Mouse (Mus musculus) CH12.LX (cell line): ENCODE data around the gene Pex16. TPM values are rescaled to one million over a fixed set of nuclear protein-coding genes. Genes with fewer than 3 reads are reported as not detected.

Experiments used
- DNase-seq: peaks from one replicate; pipeline ENCODE4 v3.0.0-alpha.2; 2013; ENCODE audit errors: extremely low read depth
- H3K27ac ChIP-seq: 2 replicates; pipeline ENCODE4 v1.5.1; 2012; ENCODE audit warnings: low read depth, mild to moderate bottlenecking, control low read depth, moderate library complexity; ENCODE audit not compliant: insufficient read depth
- H3K27me3 ChIP-seq: replicated peaks from 2 replicates; pipeline ENCODE3; 2012; ENCODE audit warnings: inconsistent platforms
- H3K36me3 ChIP-seq, 2 experiments: replicated peaks in 1 of 2; 2 replicates each; pipeline versions ENCODE3 to v1.6.1; 2012; ENCODE audit warnings: inconsistent platforms in 1 of 2, low read length in 1 of 2, mild to moderate bottlenecking in 1 of 2, mixed read lengths in 1 of 2, moderate library complexity in 1 of 2; ENCODE audit not compliant: control insufficient read depth in 1 of 2, insufficient read depth in 1 of 2
- H3K4me1 ChIP-seq, 2 experiments: 2 replicates each; pipeline ENCODE4 v1.6.1; 2012; ENCODE audit warnings: inconsistent platforms in 1 of 2, moderate library complexity in 1 of 2; ENCODE audit not compliant: insufficient read depth in 2 of 2, control insufficient read depth in 1 of 2
- H3K4me2 ChIP-seq: 2 replicates; pipeline ENCODE4 v1.6.1; 2012; ENCODE audit warnings: low read depth, mild to moderate bottlenecking, control low read depth; ENCODE audit not compliant: poor library complexity, insufficient read depth, severe bottlenecking
- H3K4me3 ChIP-seq, 3 experiments: fragments of 150-350 bp in 1 of 3; sonication (generic) in 1 of 3; replicated peaks in 1 of 3; 2 replicates each; pipeline versions ENCODE3 to v1.5.1; 2011 to 2012; ENCODE audit warnings: low read depth in 2 of 3, low read length in 2 of 3, mild to moderate bottlenecking in 2 of 3, moderate library complexity in 2 of 3, control low read depth in 1 of 3, improper control_type of control experiment in 1 of 3, inconsistent platforms in 1 of 3, mixed read lengths in 1 of 3; ENCODE audit not compliant: poor library complexity in 1 of 3
- H3K79me2 ChIP-seq: replicated peaks from 2 replicates; pipeline ENCODE4 v1.6.1; 2012; ENCODE audit warnings: mild to moderate bottlenecking, moderate library complexity; ENCODE audit not compliant: control insufficient read depth, poor library complexity, insufficient read depth, severe bottlenecking; ENCODE audit errors: extremely low read depth
- H3K9ac ChIP-seq: 2 replicates; pipeline ENCODE4 v1.6.1; 2012; ENCODE audit warnings: low read depth, mild to moderate bottlenecking, control low read depth, moderate library complexity; ENCODE audit not compliant: insufficient read depth
- H3K9me3 ChIP-seq: replicated peaks from 2 replicates; pipeline ENCODE3; 2012; ENCODE audit warnings: low read length, inconsistent platforms, mixed read lengths
- BHLHE40 ChIP-seq: IDR thresholded peaks from 2 replicates; pipeline ENCODE4 v1.6.1; 2011; ENCODE audit warnings: mild to moderate bottlenecking, low read depth, low read length, improper control_type of control experiment
- CTCF ChIP-seq, 2 experiments: IDR thresholded peaks in 1 of 2; conservative IDR thresholded peaks in 1 of 2; 2 replicates each; pipeline ENCODE4 v1.5.1; 2011 to 2012; ENCODE audit warnings: low read depth in 2 of 2, low read length in 2 of 2, improper control_type of control experiment in 1 of 2, inconsistent platforms in 1 of 2, mild to moderate bottlenecking in 1 of 2, moderate library complexity in 1 of 2
- E2F4 ChIP-seq: IDR thresholded peaks from 2 replicates; pipeline ENCODE4 v1.6.1; 2011; ENCODE audit warnings: low read depth, low read length, improper control_type of control experiment; ENCODE audit not compliant: insufficient replicate concordance
- ELF1 ChIP-seq: IDR thresholded peaks from 2 replicates; pipeline ENCODE4 v1.6.1; 2014; ENCODE audit warnings: low read depth, mild to moderate bottlenecking, inconsistent platforms, low read length, improper control_type of control experiment
- EP300 ChIP-seq: IDR thresholded peaks from 2 replicates; pipeline ENCODE4 v1.6.1; 2011; ENCODE audit warnings: low read length, improper control_type of control experiment
- GABPA ChIP-seq: IDR thresholded peaks from 2 replicates; pipeline ENCODE4 v1.6.1; 2012; ENCODE audit warnings: low read depth, low read length, improper control_type of control experiment, inconsistent platforms; ENCODE audit not compliant: insufficient replicate concordance
- HCFC1 ChIP-seq: IDR thresholded peaks from 2 replicates; pipeline ENCODE4 v1.6.1; 2012; ENCODE audit warnings: low read depth, mild to moderate bottlenecking, inconsistent platforms, low read length, improper control_type of control experiment
- JUN ChIP-seq: IDR thresholded peaks from 2 replicates; pipeline ENCODE4 v1.6.1; 2011; ENCODE audit warnings: low read depth, mild to moderate bottlenecking, low read length, improper control_type of control experiment, moderate library complexity; ENCODE audit not compliant: insufficient read depth
- MAFK ChIP-seq: IDR thresholded peaks from 2 replicates; pipeline ENCODE4 v1.6.1; 2011; ENCODE audit warnings: low read length, improper control_type of control experiment; ENCODE audit not compliant: insufficient replicate concordance
- MAX ChIP-seq: IDR thresholded peaks from 2 replicates; pipeline ENCODE4 v1.6.1; 2011; ENCODE audit warnings: low read length, improper control_type of control experiment
- MAZ ChIP-seq: IDR thresholded peaks from 2 replicates; pipeline ENCODE4 v1.6.1; 2012; ENCODE audit warnings: low read depth, mild to moderate bottlenecking, inconsistent platforms, low read length, improper control_type of control experiment, moderate library complexity
- MXI1 ChIP-seq: IDR thresholded peaks from 2 replicates; pipeline ENCODE4 v1.6.1; 2011; ENCODE audit warnings: mild to moderate bottlenecking, low read depth, low read length, improper control_type of control experiment
- MYC ChIP-seq: IDR thresholded peaks from 2 replicates; pipeline ENCODE4 v1.6.1; 2011; ENCODE audit warnings: low read depth, mild to moderate bottlenecking, improper control_type of control experiment, low read length
- NELFE ChIP-seq: IDR thresholded peaks from 2 replicates; pipeline ENCODE4 v1.6.1; 2011; ENCODE audit warnings: low read depth, low read length, improper control_type of control experiment
- PAX5 ChIP-seq: IDR thresholded peaks from 2 replicates; pipeline ENCODE4 v1.6.1; 2012; ENCODE audit warnings: low read length, inconsistent platforms, mixed read lengths
- POLR2AphosphoS2 ChIP-seq: IDR thresholded peaks from 2 replicates; pipeline ENCODE4 v1.6.1; 2011; ENCODE audit warnings: low read depth, low read length, improper control_type of control experiment
- RAD21 ChIP-seq: IDR thresholded peaks from 2 replicates; pipeline ENCODE4 v1.6.1; 2011; ENCODE audit warnings: low read depth, mild to moderate bottlenecking, low read length, improper control_type of control experiment, moderate library complexity
- RCOR1 ChIP-seq: conservative IDR thresholded peaks from 2 replicates; pipeline ENCODE4 v1.6.1; 2012; ENCODE audit warnings: low read depth, mild to moderate bottlenecking, inconsistent platforms, low read length, improper control_type of control experiment
- TBP ChIP-seq: conservative IDR thresholded peaks from 2 replicates; pipeline ENCODE4 v1.6.1; 2011; ENCODE audit warnings: low read depth, low read length, improper control_type of control experiment
- UBTF ChIP-seq: IDR thresholded peaks from 2 replicates; pipeline ENCODE4 v1.6.1; 2012; ENCODE audit warnings: low read depth, mild to moderate bottlenecking, inconsistent platforms, low read length, improper control_type of control experiment, moderate library complexity
- ZKSCAN1 ChIP-seq: IDR thresholded peaks from 2 replicates; pipeline ENCODE4 v1.6.1; 2012; ENCODE audit warnings: low read depth, inconsistent platforms, low read length, improper control_type of control experiment, borderline replicate concordance
- ZNF384 ChIP-seq: IDR thresholded peaks from 2 replicates; pipeline ENCODE4 v1.6.1; 2012; ENCODE audit warnings: low read depth, low read length, improper control_type of control experiment, inconsistent platforms
- dilution Hi-C: fragments of 300-500 bp; cut with MboI; formaldehyde crosslinking; loops from 2 replicates; pipeline ENCODE4 v1.14.3; 2020; ENCODE audit warnings: low sequenced_read_pairs; ENCODE audit not compliant: extremely low pct_unique_long_range_greater_than_20kb, extremely low pct_ligation_motif_present
- in situ Hi-C: fragments of 300-500 bp; cut with MboI; formaldehyde crosslinking; loops from 3 replicates; pipeline ENCODE4 v1.14.3; 2019; ENCODE audit warnings: low sequenced_read_pairs, low pct_ligation_motif_present, low pct_unique_long_range_greater_than_20kb, mixed read lengths
- polyA plus RNA-seq: library from polyadenylated mRNA; unstranded; fragments of >175 nt; gene quantifications from 2 replicates; pipeline ENCODE4 v1.2.1, GENCODE M21; 2012; ENCODE audit warnings: low read depth; ENCODE audit not compliant: insufficient read length
- total RNA-seq, 2 experiments: library from RNA; depleted of rRNA; stranded (reverse); fragments of 300-350 nt in 1 of 2; fragments of >200 nt in 1 of 2; gene quantifications; 2 replicates each; pipeline ENCODE4 v1.2.3; 2012 to 2014

Pex16 gene
- total and polyA plus RNA-seq, 3 experiments: 28.7 to 44.0 (median 36.6) TPM

DNA sequence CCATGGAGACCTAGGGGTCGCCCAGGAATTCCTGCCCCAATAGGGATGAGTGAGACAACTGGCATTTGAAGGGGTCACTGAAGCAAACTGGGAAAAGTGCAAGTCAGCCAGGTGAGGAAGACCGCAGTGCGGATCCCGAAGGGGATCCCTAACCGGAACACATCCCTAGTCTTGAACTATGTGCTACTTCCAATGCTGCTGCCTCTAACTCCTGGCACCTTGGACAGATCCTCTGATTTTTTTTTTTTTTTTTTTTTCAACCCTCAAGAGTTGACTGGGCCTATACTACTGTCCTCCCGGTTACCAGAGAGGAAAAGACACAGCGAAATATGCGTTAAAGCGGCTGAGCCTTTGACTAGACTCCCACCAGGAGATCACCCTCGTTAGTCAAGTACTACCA, 15.2 kb downstream of the Pex16 start:
- in situ Hi-C loops (no loop called here), dilution Hi-C loops (no loop called here)
- no peaks in the 10 kb centered on the region for H3K27me3 ChIP-seq
- H3K4me1 ChIP-seq: peaks cover 15 to 44% of the 10 kb centered on the region in 2 experiments; a peak in 3 of 4 replicates
- no peak overlapping the region for H3K4me2 ChIP-seq
- H3K9ac ChIP-seq: no peak overlapping the region
- no peaks in the 10 kb centered on the region for H3K79me2 ChIP-seq
- TF ChIP-seq BHLHE40: no peak
- no peak for TF ChIP-seq HCFC1
- TF ChIP-seq ZNF384: peak; percentile 48
- H3K4me3 ChIP-seq: no peak overlapping the region
- peaks cover 20 to 59% of the 10 kb centered on the region in 2 experiments for H3K36me3 ChIP-seq
- no peak overlapping the region for H3K27ac ChIP-seq
- no peaks in the 10 kb centered on the region for H3K9me3 ChIP-seq
- no peak for DNase-seq

DNA sequence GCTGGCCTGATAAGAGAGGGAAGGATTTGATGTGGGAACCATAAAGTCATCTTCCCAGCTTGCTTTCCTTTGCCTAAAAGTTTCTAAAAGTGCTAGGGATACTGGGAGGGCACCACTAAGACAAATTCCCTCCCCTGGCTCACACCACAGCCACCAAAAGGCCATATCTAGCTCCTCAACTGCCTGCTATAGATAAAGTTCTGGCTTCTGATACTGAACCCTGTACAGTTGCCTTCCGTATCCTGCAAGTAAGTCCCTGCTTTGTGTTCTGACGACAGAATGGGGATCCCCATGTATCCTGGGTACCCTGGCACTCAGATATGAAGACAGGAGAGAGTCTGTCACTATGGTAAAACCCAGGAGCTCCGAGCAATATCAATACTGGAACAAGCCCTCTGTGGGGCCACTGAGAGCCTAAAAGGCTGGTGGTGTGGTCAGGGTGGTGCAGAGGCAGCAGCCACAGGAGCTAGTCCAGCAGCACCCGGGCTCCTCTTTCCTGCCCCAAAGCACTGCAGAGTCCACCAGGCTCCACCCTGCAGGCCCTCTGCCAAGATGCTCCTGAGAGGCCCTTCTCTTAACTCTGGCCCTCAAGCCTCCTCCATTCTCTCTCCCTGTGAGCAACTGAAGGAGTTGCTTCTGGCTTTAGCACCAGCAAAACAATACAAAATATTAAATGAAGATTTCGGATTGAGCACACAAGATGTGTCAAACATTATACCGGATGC, 15.9 kb downstream of the Pex16 start:
- H3K27me3 ChIP-seq: no peaks in the 10 kb centered on the region

DNA sequence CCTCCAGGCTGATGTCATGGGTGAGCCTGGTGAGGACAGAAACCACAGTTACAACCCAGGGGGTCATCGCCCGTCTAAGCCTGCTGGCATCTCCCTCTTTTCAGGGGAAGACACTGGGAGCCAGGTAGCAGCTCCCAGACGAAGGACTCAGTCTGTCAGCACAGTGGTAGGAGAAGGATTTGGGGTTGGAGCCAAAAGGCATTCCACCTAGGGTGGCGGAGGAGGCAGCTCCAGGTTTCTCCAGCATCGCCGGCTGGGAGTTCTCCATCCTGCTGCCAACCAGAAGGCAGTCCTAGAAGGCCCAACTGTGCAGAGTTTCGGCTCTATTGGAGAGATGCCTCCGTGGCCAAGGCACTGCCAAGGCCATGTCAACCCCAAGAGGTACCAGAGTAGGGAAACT, 16.6 kb downstream of the Pex16 start:
- Histone ChIP-seq H3K4me2 (no peak overlapping the region), H3K9me3 (no peaks in the 10 kb centered on the region), H3K27me3 (no peaks in the 10 kb centered on the region), H3K79me2 (no peaks in the 10 kb centered on the region), H3K9ac (0 out of 2 replicates have a peak overlapping the region, but pooled peaks have one; percentile 64), H3K4me1 (peaks cover 15 to 44% of the 10 kb centered on the region in 2 experiments), H3K27ac (no peak overlapping the region), H3K36me3 (peaks cover 11 to 45% of the 10 kb centered on the region in 2 experiments), H3K4me3 (peak overlapping the region in 1 of 3 experiments; percentile 62)
- dilution Hi-C loops: no loop called here
- in situ Hi-C loops: no loop called here
- DNase-seq: no peak
- TF ChIP-seq MYC (no peak), MAX (no peak), CTCF (conservative IDR thresholded peaks at IDR 0.05 in 1 of 2, IDR thresholded peaks at IDR 0.05 in 1 of 2; ENCODE audit: low read depth in 2 of 2, low read length in 2 of 2) (no peak), POLR2AphosphoS2 (no peak)

More for the DNA sequence above, 15.9 kb downstream of the Pex16 start:
- no peak overlapping the region for H3K27ac ChIP-seq
- peaks cover 15 to 44% of the 10 kb centered on the region in 2 experiments for H3K4me1 ChIP-seq
- no peak overlapping the region for H3K4me2 ChIP-seq
- peaks cover 19 to 52% of the 10 kb centered on the region in 2 experiments for H3K36me3 ChIP-seq
- in situ Hi-C loops: no loop called here
- no peaks in the 10 kb centered on the region for H3K79me2 ChIP-seq
- dilution Hi-C loops: no loop called here
- H3K9me3 ChIP-seq: no peaks in the 10 kb centered on the region
- H3K9ac ChIP-seq: no peak overlapping the region
- no peak overlapping the region for H3K4me3 ChIP-seq
- DNase-seq: no peak
- TF ChIP-seq MAFK (no peak), MAX (no peak), BHLHE40 (no peak), GABPA (no peak), MAZ (no peak), POLR2AphosphoS2 (no peak), ELF1 (no peak), PAX5 (no peak), HCFC1 (no peak), RCOR1 (no peak), UBTF (no peak), EP300 (no peak), MYC (no peak), TBP (no peak), E2F4 (no peak), JUN (no peak), ZKSCAN1 (no peak), MXI1 (no peak), RAD21 (no peak), NELFE (no peak)
- TF ChIP-seq, all 38 proteins: peak for 0
